7 mouse cellular contexts compared by ENCODE assay signal in the genomic region with DNA sequence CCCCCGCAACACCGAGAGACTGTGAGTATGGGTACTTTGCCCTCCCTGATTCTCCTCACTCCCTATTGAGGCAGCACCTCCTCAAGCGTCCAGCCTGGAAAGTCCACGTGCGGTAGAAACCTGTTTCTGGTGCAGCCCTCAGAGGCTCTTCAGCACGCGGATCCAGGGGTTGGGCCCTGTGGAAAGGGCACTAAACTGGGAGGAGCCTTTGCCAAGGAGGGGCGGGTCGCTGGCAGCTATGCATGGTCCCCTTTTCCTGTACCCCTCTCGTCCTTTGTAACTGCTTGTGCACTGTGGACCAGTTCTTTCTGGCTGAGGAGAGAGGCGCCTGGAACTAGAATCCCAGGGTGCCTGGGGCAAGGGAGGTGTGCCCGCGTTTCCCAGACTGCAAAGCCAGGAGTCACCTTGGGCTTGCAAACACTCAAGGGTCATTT. TPM values are rescaled to one million over a fixed set of nuclear protein-coding genes. Genes with fewer than 3 reads are reported as not detected.
DNase-seq lines count a peak whose midpoint lies in the region; ATAC-seq and TF ChIP-seq lines count a peak whose summit lies in the region.

No protein-coding gene starts in this region.

- ATAC-seq in hindbrain, postnatal 0 days: peak; percentile 35
- ATAC-seq in liver, embryonic 14.5 days (ENCODE audit: insufficient read depth): no peak
- peak; percentile 14 for ATAC-seq in neural tube, embryonic 15.5 days (ENCODE audit: low FRiP score)

- no peaks in the 10 kb centered on the region for H3K36me3 ChIP-seq in forebrain, embryonic 10.5 days (replicated peaks)
- H3K36me3 ChIP-seq in hindbrain, postnatal 0 days (ENCODE audit: insufficient read depth, low read length): no peaks in the 10 kb centered on the region
- no peaks in the 10 kb centered on the region for H3K36me3 ChIP-seq in liver, embryonic 14.5 days (replicated peaks; ENCODE audit: control insufficient read depth, insufficient read depth, low read depth)
- H3K36me3 ChIP-seq in neural tube, embryonic 15.5 days: no peaks in the 10 kb centered on the region

- under 1% methylated on average over 13 of the region's 13 CpGs for WGBS in forebrain, embryonic 10.5 days
- WGBS in hindbrain, postnatal 0 days: 1% methylated on average over 13 of the region's 13 CpGs
- 0% methylated on average over 13 of the region's 13 CpGs for WGBS in liver, embryonic 14.5 days (ENCODE audit: insufficient replicate concordance)
- 0% methylated on average over 13 of the region's 13 CpGs for WGBS in neural tube, embryonic 15.5 days

- H3K27me3 ChIP-seq in forebrain, embryonic 10.5 days (ENCODE audit: poor library complexity, severe bottlenecking): peaks cover 39% of the 10 kb centered on the region
- H3K27me3 ChIP-seq in hindbrain, postnatal 0 days (ENCODE audit: insufficient read depth, low read length): no peaks in the 10 kb centered on the region
- H3K27me3 ChIP-seq in liver, embryonic 14.5 days (ENCODE audit: control insufficient read depth, insufficient read depth, low read length): peaks cover 38% of the 10 kb centered on the region
- H3K27me3 ChIP-seq in neural tube, embryonic 15.5 days (replicated peaks): no peaks in the 10 kb centered on the region

- H3K27ac ChIP-seq in forebrain, embryonic 10.5 days: peak overlapping the region; percentile 91
- H3K27ac ChIP-seq in hindbrain, postnatal 0 days: 0 out of 2 replicates have a peak overlapping the region, but pooled peaks have one; percentile 32
- no peak overlapping the region for H3K27ac ChIP-seq in liver, embryonic 14.5 days
- H3K27ac ChIP-seq in neural tube, embryonic 15.5 days (replicated peaks): peak overlapping the region; percentile 7; the same call in 1 of the 2 replicates

- H3K4me1 ChIP-seq in forebrain, embryonic 10.5 days: peaks cover 68% of the 10 kb centered on the region
- H3K4me1 ChIP-seq in hindbrain, postnatal 0 days (ENCODE audit: insufficient read depth, low read length): 0 out of 2 replicates have a peak, but pooled peaks cover 4% of the 10 kb centered on the region
- H3K4me1 ChIP-seq in liver, embryonic 14.5 days (replicated peaks; ENCODE audit: control insufficient read depth in 2 of 2, insufficient read depth in 2 of 2, low read length in 1 of 2): no peaks in the 10 kb centered on the region
- H3K4me1 ChIP-seq in neural tube, embryonic 15.5 days: peaks cover 33% of the 10 kb centered on the region

- no peaks in the 10 kb centered on the region for H3K9me3 ChIP-seq in forebrain, embryonic 10.5 days
- H3K9me3 ChIP-seq in hindbrain, postnatal 0 days (ENCODE audit: low read length): no peaks in the 10 kb centered on the region
- no peaks in the 10 kb centered on the region for H3K9me3 ChIP-seq in liver, embryonic 14.5 days (ENCODE audit: control insufficient read depth, low read length)
- H3K9me3 ChIP-seq in neural tube, embryonic 15.5 days (replicated peaks): no peaks in the 10 kb centered on the region

- no peak for TF ChIP-seq CTCF in hindbrain, postnatal 0 days (IDR thresholded peaks at IDR 0.05; ENCODE audit: low read depth)
- TF ChIP-seq CTCF in liver, embryonic 14.5 days (IDR thresholded peaks at IDR 0.05; ENCODE audit: low read depth): no peak

- peak overlapping the region; percentile 80 for H3K4me3 ChIP-seq in forebrain, embryonic 10.5 days
- H3K4me3 ChIP-seq in hindbrain, postnatal 0 days (ENCODE audit: low read length): peak overlapping the region; percentile 53
- H3K4me3 ChIP-seq in liver, embryonic 14.5 days (ENCODE audit: insufficient read depth in 1 of 2, low read depth in 2 of 2, low read length in 2 of 2): no peak overlapping the region
- H3K4me3 ChIP-seq in neural tube, embryonic 15.5 days (replicated peaks): peak overlapping the region; percentile 72

- TF ChIP-seq EP300 in liver, embryonic 14.5 days (IDR thresholded peaks at IDR 0.05; ENCODE audit: low read depth): no peak

- peak; percentile 8 for DNase-seq in urinary bladder, postnatal 14 days (ENCODE audit: low spot score)
- DNase-seq in urinary bladder, adult 2 months (ENCODE audit: low spot score): no peak
- DNase-seq in forebrain, embryonic 10.5 days (ENCODE audit: extremely low spot score, low spot score): peak; percentile 51
- peak; percentile 28 for DNase-seq in hindbrain, postnatal 0 days (ENCODE audit: low spot score)
- no peak for DNase-seq in liver, embryonic 14.5 days (ENCODE audit: low read depth in 3 of 3, low spot score in 3 of 3)
- no peak for DNase-seq in spleen, postnatal 4 days (ENCODE audit: low spot score in 2 of 2)

- H3K4me2 ChIP-seq in hindbrain, postnatal 0 days (ENCODE audit: low read depth, low read length): peak overlapping the region; percentile 96
- peak overlapping the region; percentile 22; the same call in 1 of the 2 replicates for H3K4me2 ChIP-seq in liver, embryonic 14.5 days (ENCODE audit: low read depth)
- H3K4me2 ChIP-seq in neural tube, embryonic 15.5 days: peak overlapping the region; percentile 89

- peak overlapping the region; percentile 51 for H3K9ac ChIP-seq in hindbrain, postnatal 0 days (replicated peaks; ENCODE audit: low read length)
- no peak overlapping the region for H3K9ac ChIP-seq in liver, embryonic 14.5 days (replicated peaks)
- H3K9ac ChIP-seq in neural tube, embryonic 15.5 days (replicated peaks): peak overlapping the region; percentile 77

RNA-seq across cellular contexts. Expression of a gene that starts 2.3 kb away (rescaled TPM):
- polyA plus RNA-seq in urinary bladder, adult 2 months (2012; rRNA removed): 4.8 and 6.5 TPM in 2 replicates
- 23.9 and 29.8 TPM in 2 replicates for polyA plus RNA-seq in forebrain, embryonic 10.5 days (2016; fragmentation: Nextera tagmentation; extraction: Ambion mirVana)
- total RNA-seq in hindbrain, postnatal 0 days (2014; rRNA removed): 35.7 and 38.8 TPM in 2 replicates
- polyA plus RNA-seq in hindbrain, postnatal 0 days (2015; fragmentation: Nextera tagmentation; extraction: Ambion mirVana): 10.5 and 13.1 TPM in 2 replicates
- 0.28 and 0.41 TPM in 2 replicates for polyA plus RNA-seq in liver, embryonic 14.5 days (2012; rRNA removed)
- polyA plus RNA-seq in liver, embryonic 14.5 days (2014; fragmentation: Nextera tagmentation; extraction: Ambion mirVana): 0.32 and 0.45 TPM in 2 replicates
- 32.9 and 39.1 TPM in 2 replicates for polyA plus RNA-seq in neural tube, embryonic 15.5 days (2015; fragmentation: Nextera tagmentation; extraction: Ambion mirVana)

Comparison
In these comparisons a context has a peak if more than half of its experiments do, and no peak if none do; other contexts are left out.
1. DNase-seq: peak in urinary bladder, postnatal 14 days (single experiment), forebrain, embryonic 10.5 days (single experiment) and hindbrain, postnatal 0 days (single experiment); none in urinary bladder, adult 2 months (single experiment), liver, embryonic 14.5 days (0 of 3) and spleen, postnatal 4 days (0 of 2).
2. H3K4me3 ChIP-seq: peak in forebrain, embryonic 10.5 days (single experiment), hindbrain, postnatal 0 days (single experiment) and neural tube, embryonic 15.5 days (single experiment); none in liver, embryonic 14.5 days (0 of 2).
3. H3K4me2 ChIP-seq: peak in every context shown above with its lines; median percentile 96 in hindbrain, postnatal 0 days; 89 in neural tube, embryonic 15.5 days; 22 in liver, embryonic 14.5 days.